Mouse (Mus musculus): ENCODE measurements around the gene Adgrl2.

DNA sequence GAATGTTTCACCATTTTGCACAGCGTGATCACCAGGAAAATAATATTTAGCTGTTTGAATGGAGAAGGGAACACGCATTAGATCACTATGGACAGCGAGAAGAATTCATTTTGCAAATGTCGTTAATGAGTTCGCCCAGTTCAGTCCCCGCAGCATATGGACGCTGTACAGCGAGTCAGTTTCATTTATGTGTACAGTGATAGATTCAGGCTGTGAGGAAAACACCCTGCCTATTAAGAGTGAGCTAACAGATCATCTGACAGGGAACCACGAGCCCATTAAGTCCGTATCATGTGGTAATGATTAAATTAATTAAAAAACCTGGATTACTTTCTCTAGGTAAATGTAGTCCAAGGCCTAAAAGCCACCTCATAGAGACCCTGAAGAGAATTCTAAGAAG, 161.8 kb downstream of the Adgrl2 start:
- TF ChIP-seq E2F4 (IDR thresholded peaks at IDR 0.05; ENCODE audit: borderline replicate concordance, low read depth, low read length): no peak
- no peak for TF ChIP-seq CHD1 (IDR thresholded peaks at IDR 0.05; ENCODE audit: low read depth, low read length)
- TF ChIP-seq POLR2A (IDR thresholded peaks at IDR 0.05; ENCODE audit: control insufficient read depth in 1 of 2, insufficient read depth in 1 of 2, low read depth in 1 of 2, low read length in 2 of 2, poor library complexity in 1 of 2): no peak
- TF ChIP-seq TBP (IDR thresholded peaks at IDR 0.05; ENCODE audit: low read depth, low read length): no peak

Data from MEL (cell line).